Mouse (Mus musculus) lung, adult 2 months (tissue): Measurements from ENCODE around the gene Pla2g1b.

Experiments
- CTCF ChIP-seq: fragments of 200-500 bp; IDR thresholded peaks from 2 replicates; pipeline ENCODE4 v1.5.1; 2011; ENCODE audit warnings: mild to moderate bottlenecking, low read length, control low read depth; ENCODE audit not compliant: insufficient read depth
- POLR2A ChIP-seq: fragments of 200-500 bp; IDR thresholded peaks from 2 replicates; pipeline ENCODE4 v1.6.1; 2011; ENCODE audit warnings: low read depth, mild to moderate bottlenecking, control low read depth, low read length, borderline replicate concordance; ENCODE audit errors: extremely low read depth

GRCm38 (mm10) chr5:115498307-115499240 lies 32.5 kb downstream of the Pla2g1b start:
- TF ChIP-seq CTCF (no peak), POLR2A (no peak)
